Mouse (Mus musculus): ENCODE data around the gene Gm20820.
"Not testable (repeated sequence)": the region's sequence is repeated elsewhere in the genome, so short reads cannot be mapped to it uniquely, and the experiment has no call there.

The Gm20820 gene

DNA sequence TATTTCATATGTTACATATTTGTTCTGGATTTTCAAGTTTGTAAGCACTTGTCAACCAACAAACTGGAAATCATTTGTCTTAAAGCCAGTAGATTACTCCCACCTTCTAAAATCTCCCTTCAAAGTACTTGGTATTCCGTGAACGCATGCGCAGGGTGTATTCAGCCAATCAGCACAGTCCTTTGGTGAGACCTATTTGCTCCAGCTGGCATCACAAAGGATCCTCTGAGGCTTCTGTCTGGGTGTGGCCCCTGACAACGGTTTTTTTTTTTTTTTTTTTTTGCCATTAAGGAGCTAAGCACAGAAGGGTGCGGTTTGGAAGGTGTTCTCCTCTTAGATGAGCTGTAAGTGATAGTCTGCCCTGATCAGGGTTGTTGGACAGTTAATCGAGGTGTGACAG is at the start of gene Gm20820:
Gm20820 (plus strand) TSS at position 301 of the 400 bp plus-strand sequence.
- DNase-seq: not testable (repeated sequence)
